Mouse (Mus musculus) C2C12 (cell line): Measurements from ENCODE around the gene Psmd3.

Source experiments
- CTCF ChIP-seq: IDR thresholded peaks from one replicate; pipeline ENCODE4 v1.5.1; 2011; ENCODE audit not compliant: control insufficient read depth, insufficient read depth, insufficient read length
- MAX ChIP-seq: IDR thresholded peaks from one replicate; pipeline ENCODE4 v1.6.1; 2011; ENCODE audit warnings: mild to moderate bottlenecking, control low read depth
- USF1 ChIP-seq: IDR thresholded peaks from one replicate; pipeline ENCODE4 v1.6.1; 2011; ENCODE audit warnings: low read depth, mild to moderate bottlenecking, control low read depth, moderate library complexity

GRCm38 (mm10) chr11:98681786-98682745, at the start of gene Psmd3:
- no peak for TF ChIP-seq USF1
- peak; percentile 91 for TF ChIP-seq MAX
- TF ChIP-seq CTCF = no peak
